Mouse (Mus musculus): ENCODE results near the gene Calhm5. TPM values are rescaled to one million over a fixed set of nuclear protein-coding genes. Genes with fewer than 3 reads are reported as not detected.

Calhm5 gene
- polyA plus RNA-seq, 1 experiment = 0.13 TPM

DNA sequence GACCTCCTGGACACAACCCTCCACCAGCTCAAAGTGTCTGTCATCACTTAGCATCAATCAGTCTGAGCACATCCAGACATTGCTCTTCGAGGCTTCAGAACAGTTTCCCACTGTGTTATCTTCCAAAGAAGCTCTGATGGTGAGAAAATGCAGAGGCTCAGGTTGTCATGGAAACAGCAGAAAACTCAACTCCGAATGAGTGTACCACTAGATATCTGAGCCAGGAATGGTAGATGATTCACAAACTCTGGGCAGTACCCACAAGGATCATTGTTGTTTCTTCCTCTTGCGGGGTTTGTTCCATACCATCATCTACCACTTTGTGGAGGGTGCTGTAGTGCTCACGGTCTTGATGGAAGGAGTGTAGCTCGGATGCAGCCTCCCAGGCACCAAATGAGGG is 4.4 kb downstream of the Calhm5 start:
- Histone ChIP-seq H3K27me3 (ENCODE audit: control insufficient read depth, insufficient read depth, insufficient read length) (no peaks in the 10 kb centered on the region), H3K4me3 (ENCODE audit: insufficient read depth, poor library complexity, severe bottlenecking) (no peak overlapping the region), H3K79me2 (ENCODE audit: control insufficient read depth, insufficient read depth) (no peaks in the 10 kb centered on the region), H3K79me3 (ENCODE audit: low read depth) (no peaks in the 10 kb centered on the region), H3K36me3 (ENCODE audit: control insufficient read depth, insufficient read depth) (no peaks in the 10 kb centered on the region), H3ac (ENCODE audit: control insufficient read depth, insufficient read length, low read depth) (no peak overlapping the region)
- TF ChIP-seq USF1 (IDR thresholded peaks at IDR 0.05; ENCODE audit: low read depth) (no peak), MYOD1 (IDR thresholded peaks at IDR 0.05; ENCODE audit: control insufficient read depth, insufficient read length, low read depth) (no peak), MAX (IDR thresholded peaks at IDR 0.05) (no peak), MYOG (IDR thresholded peaks at IDR 0.05; ENCODE audit: control insufficient read depth, extremely low read depth, insufficient read length) (no peak), FOSL1 (IDR thresholded peaks at IDR 0.05; ENCODE audit: insufficient read depth, low read length, poor library complexity, severe bottlenecking) (no peak), CEBPB (IDR thresholded peaks at IDR 0.05; ENCODE audit: low read depth) (no peak), CTCF (IDR thresholded peaks at IDR 0.05; ENCODE audit: control insufficient read depth, insufficient read depth, insufficient read length) (no peak)

- Histone ChIP-seq H3K27me3 (ENCODE audit: control insufficient read depth, insufficient read depth, insufficient read length) (no peaks in the 10 kb centered on the region), H3K79me3 (ENCODE audit: low read depth) (no peaks in the 10 kb centered on the region), H3K79me2 (ENCODE audit: control insufficient read depth, insufficient read depth) (no peaks in the 10 kb centered on the region), H3ac (ENCODE audit: control insufficient read depth, insufficient read length, low read depth) (no peak overlapping the region), H3K4me3 (ENCODE audit: insufficient read depth, poor library complexity, severe bottlenecking) (no peak overlapping the region), H3K36me3 (ENCODE audit: control insufficient read depth, insufficient read depth) (no peaks in the 10 kb centered on the region)
- TF ChIP-seq USF1 (IDR thresholded peaks at IDR 0.05; ENCODE audit: low read depth) = no peak
- TF ChIP-seq MYOG (IDR thresholded peaks at IDR 0.05; ENCODE audit: control insufficient read depth, extremely low read depth, insufficient read length) = no peak
- no peak for TF ChIP-seq CEBPB (IDR thresholded peaks at IDR 0.05; ENCODE audit: low read depth)
- TF ChIP-seq CTCF (IDR thresholded peaks at IDR 0.05; ENCODE audit: control insufficient read depth, insufficient read depth, insufficient read length) = no peak
- TF ChIP-seq MAX (IDR thresholded peaks at IDR 0.05) = no peak
- no peak for TF ChIP-seq MYOD1 (IDR thresholded peaks at IDR 0.05; ENCODE audit: control insufficient read depth, insufficient read length, low read depth)
- no peak for TF ChIP-seq FOSL1 (IDR thresholded peaks at IDR 0.05; ENCODE audit: insufficient read depth, low read length, poor library complexity, severe bottlenecking)
These were observed 5.8 kb downstream of the Calhm5 start for GRCm38 (mm10) chr10:34090481-34090880.

GRCm38 (mm10) chr10:34089517-34089916 is 6.8 kb downstream of the Calhm5 start:
- Histone ChIP-seq H3K79me3 (ENCODE audit: low read depth) (no peaks in the 10 kb centered on the region), H3ac (ENCODE audit: control insufficient read depth, insufficient read length, low read depth) (no peak overlapping the region), H3K36me3 (ENCODE audit: control insufficient read depth, insufficient read depth) (no peaks in the 10 kb centered on the region), H3K79me2 (ENCODE audit: control insufficient read depth, insufficient read depth) (no peaks in the 10 kb centered on the region), H3K27me3 (ENCODE audit: control insufficient read depth, insufficient read depth, insufficient read length) (no peaks in the 10 kb centered on the region), H3K4me3 (ENCODE audit: insufficient read depth, poor library complexity, severe bottlenecking) (no peak overlapping the region)
- no peak for TF ChIP-seq MYOG (IDR thresholded peaks at IDR 0.05; ENCODE audit: control insufficient read depth, extremely low read depth, insufficient read length)
- no peak for TF ChIP-seq MAX (IDR thresholded peaks at IDR 0.05)
- no peak for TF ChIP-seq FOSL1 (IDR thresholded peaks at IDR 0.05; ENCODE audit: insufficient read depth, low read length, poor library complexity, severe bottlenecking)
- no peak for TF ChIP-seq USF1 (IDR thresholded peaks at IDR 0.05; ENCODE audit: low read depth)
- TF ChIP-seq CEBPB (IDR thresholded peaks at IDR 0.05; ENCODE audit: low read depth) = no peak
- TF ChIP-seq MYOD1 (IDR thresholded peaks at IDR 0.05; ENCODE audit: control insufficient read depth, insufficient read length, low read depth) = no peak
- TF ChIP-seq CTCF (IDR thresholded peaks at IDR 0.05; ENCODE audit: control insufficient read depth, insufficient read depth, insufficient read length) = no peak

- H3K4me3 ChIP-seq (ENCODE audit: insufficient read depth, poor library complexity, severe bottlenecking) = no peak overlapping the region
- H3K36me3 ChIP-seq (ENCODE audit: control insufficient read depth, insufficient read depth) = no peaks in the 10 kb centered on the region
- no peaks in the 10 kb centered on the region for H3K79me2 ChIP-seq (ENCODE audit: control insufficient read depth, insufficient read depth)
- H3K27me3 ChIP-seq (ENCODE audit: control insufficient read depth, insufficient read depth, insufficient read length) = no peaks in the 10 kb centered on the region
- no peak for TF ChIP-seq CEBPB (IDR thresholded peaks at IDR 0.05; ENCODE audit: low read depth)
- no peak for TF ChIP-seq FOSL1 (IDR thresholded peaks at IDR 0.05; ENCODE audit: insufficient read depth, low read length, poor library complexity, severe bottlenecking)
- no peak for TF ChIP-seq MYOG (IDR thresholded peaks at IDR 0.05; ENCODE audit: control insufficient read depth, extremely low read depth, insufficient read length)
- TF ChIP-seq CTCF (IDR thresholded peaks at IDR 0.05; ENCODE audit: control insufficient read depth, insufficient read depth, insufficient read length) = no peak
- TF ChIP-seq MYOD1 (IDR thresholded peaks at IDR 0.05; ENCODE audit: control insufficient read depth, insufficient read length, low read depth) = no peak
- TF ChIP-seq MAX (IDR thresholded peaks at IDR 0.05) = no peak
- no peak for TF ChIP-seq USF1 (IDR thresholded peaks at IDR 0.05; ENCODE audit: low read depth)
- H3K79me3 ChIP-seq (ENCODE audit: low read depth) = no peaks in the 10 kb centered on the region
- H3ac ChIP-seq (ENCODE audit: control insufficient read depth, insufficient read length, low read depth) = no peak overlapping the region
These were observed 7.8 kb downstream of the Calhm5 start for GRCm38 (mm10) chr10:34088515-34088914.

- no peaks in the 10 kb centered on the region for H3K36me3 ChIP-seq (ENCODE audit: control insufficient read depth, insufficient read depth)
- no peak overlapping the region for H3K4me3 ChIP-seq (ENCODE audit: insufficient read depth, poor library complexity, severe bottlenecking)
- TF ChIP-seq MAX (IDR thresholded peaks at IDR 0.05) (no peak), FOSL1 (IDR thresholded peaks at IDR 0.05; ENCODE audit: insufficient read depth, low read length, poor library complexity, severe bottlenecking) (no peak), CTCF (IDR thresholded peaks at IDR 0.05; ENCODE audit: control insufficient read depth, insufficient read depth, insufficient read length) (no peak), CEBPB (IDR thresholded peaks at IDR 0.05; ENCODE audit: low read depth) (no peak), MYOD1 (IDR thresholded peaks at IDR 0.05; ENCODE audit: control insufficient read depth, insufficient read length, low read depth) (no peak), MYOG (IDR thresholded peaks at IDR 0.05; ENCODE audit: control insufficient read depth, extremely low read depth, insufficient read length) (no peak), USF1 (IDR thresholded peaks at IDR 0.05; ENCODE audit: low read depth) (no peak)
- no peak overlapping the region for H3ac ChIP-seq (ENCODE audit: control insufficient read depth, insufficient read length, low read depth)
- no peaks in the 10 kb centered on the region for H3K79me2 ChIP-seq (ENCODE audit: control insufficient read depth, insufficient read depth)
- H3K79me3 ChIP-seq (ENCODE audit: low read depth) = no peaks in the 10 kb centered on the region
- H3K27me3 ChIP-seq (ENCODE audit: control insufficient read depth, insufficient read depth, insufficient read length) = no peaks in the 10 kb centered on the region
These were observed 9.8 kb downstream of the Calhm5 start for GRCm38 (mm10) chr10:34086514-34086913.
